Mouse (Mus musculus): Measurements from ENCODE around the gene Olfr1052. TPM values are rescaled to one million over a fixed set of nuclear protein-coding genes. Genes with fewer than 3 reads are reported as not detected.
"Not testable (repeated sequence)": the region's sequence is repeated elsewhere in the genome, so short reads cannot be mapped to it uniquely, and the experiment has no call there.

Olfr1052 gene
- not detected in 2 replicates for polyA plus RNA-seq (2015; fragmentation: Nextera tagmentation; extraction: Ambion mirVana)

DNA sequence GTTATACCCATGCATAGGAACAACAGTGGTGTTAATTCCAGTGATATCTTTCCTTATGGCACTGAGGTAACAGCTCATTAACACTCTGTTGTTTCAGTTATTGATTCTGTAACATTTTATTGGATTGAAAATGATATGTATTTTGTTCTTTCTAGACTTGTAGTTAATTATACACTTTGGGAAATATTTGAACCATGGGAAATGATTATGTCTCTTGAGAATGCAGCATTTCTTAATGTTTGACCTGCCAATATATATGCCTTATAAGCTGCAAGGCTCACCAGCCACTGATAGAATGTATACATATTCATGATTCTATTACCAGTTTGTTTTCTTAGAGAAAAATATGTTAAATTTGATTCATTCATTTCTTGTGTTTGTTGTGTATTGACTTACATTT is at the start of gene Olfr1052:
Olfr1052 (plus strand) TSS at position 301 of the 400 bp plus-strand sequence.
- H3K27me3 ChIP-seq (ENCODE audit: control insufficient read depth, insufficient read depth, low read depth, low read length): no peaks in the 10 kb centered on the region
- no peak within 1 kb of the TSS for H3K4me2 ChIP-seq (ENCODE audit: low read length)
- no peaks in the 10 kb centered on the region for H3K4me1 ChIP-seq (ENCODE audit: control insufficient read depth, insufficient read depth, low read length)
- H3K9ac ChIP-seq (ENCODE audit: low read depth, low read length): no peak within 1 kb of the TSS
- no peak for ATAC-seq
- H3K4me3 ChIP-seq (ENCODE audit: low read depth, low read length): no peak within 1 kb of the TSS
- no peak within 1 kb of the TSS for H3K27ac ChIP-seq (ENCODE audit: low read length)
- no peaks in the 10 kb centered on the region for H3K36me3 ChIP-seq (ENCODE audit: control insufficient read depth, insufficient read depth, low read length)
- H3K9me3 ChIP-seq (replicated peaks; ENCODE audit: control insufficient read depth, low read length, poor library complexity, severe bottlenecking): no peaks in the 10 kb centered on the region

DNA sequence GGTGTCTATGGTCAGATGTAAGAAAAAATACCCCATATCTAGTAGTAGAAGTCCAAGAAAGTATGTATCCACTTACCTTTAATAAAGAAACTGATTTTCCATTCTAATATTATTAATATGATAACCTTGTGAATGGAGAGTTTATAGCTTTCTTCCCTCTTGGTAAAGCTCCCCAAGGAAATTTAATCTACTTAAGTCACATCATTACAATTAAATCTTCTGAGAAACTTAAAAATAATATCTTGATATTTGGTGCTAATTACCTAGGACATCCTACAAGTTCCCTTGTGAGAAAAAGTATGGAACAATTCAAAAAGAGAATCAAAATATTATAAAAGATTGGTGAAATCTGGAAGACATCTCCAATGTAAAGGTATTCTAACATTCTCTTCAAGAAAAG is 34.0 kb upstream of the Olfr1052 start, which contains the start of gene Olfr1049:
Olfr1049 (minus strand) TSS at position 101 of the 400 bp plus-strand sequence.
- not testable (repeated sequence) for H3K27me3 ChIP-seq (ENCODE audit: control insufficient read depth, insufficient read depth, low read depth, low read length); H3K4me2 ChIP-seq (ENCODE audit: low read length); ATAC-seq

DNA sequence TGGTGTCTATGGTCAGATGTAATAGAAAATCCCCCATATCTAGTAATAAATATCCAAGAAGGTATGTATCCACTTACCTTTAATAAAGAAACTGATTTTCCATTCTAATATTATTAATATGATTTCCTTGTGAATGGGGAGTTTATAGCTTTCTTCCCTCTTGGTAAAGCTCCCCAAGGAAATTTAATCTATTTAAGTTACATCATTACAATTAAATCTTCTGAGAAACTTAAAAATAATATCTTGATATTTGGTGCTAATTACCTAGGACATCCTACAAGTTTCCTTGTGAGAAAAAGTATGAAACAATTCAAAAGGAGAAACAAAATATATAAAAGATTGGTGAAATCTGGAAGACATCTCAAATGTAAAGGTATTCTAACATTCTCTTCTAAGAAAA is 13.3 kb upstream of the Olfr1052 start, which contains the start of gene Olfr1051:
Olfr1051 (minus strand) TSS at position 101 of the 400 bp plus-strand sequence.
- not testable (repeated sequence) for H3K9me3 ChIP-seq (replicated peaks; ENCODE audit: control insufficient read depth, low read length, poor library complexity, severe bottlenecking); H3K9ac ChIP-seq (ENCODE audit: low read depth, low read length); H3K4me3 ChIP-seq (ENCODE audit: low read depth, low read length); H3K4me1 ChIP-seq (ENCODE audit: control insufficient read depth, insufficient read depth, low read length); H3K36me3 ChIP-seq (ENCODE audit: control insufficient read depth, insufficient read depth, low read length); ATAC-seq; H3K27ac ChIP-seq (ENCODE audit: low read length); H3K4me2 ChIP-seq (ENCODE audit: low read length); H3K27me3 ChIP-seq (ENCODE audit: control insufficient read depth, insufficient read depth, low read depth, low read length)

More for the DNA sequence above, 34.0 kb upstream of the Olfr1052 start, which contains the start of gene Olfr1049:
- not testable (repeated sequence) for H3K27ac ChIP-seq (ENCODE audit: low read length); H3K9me3 ChIP-seq (replicated peaks; ENCODE audit: control insufficient read depth, low read length, poor library complexity, severe bottlenecking); H3K9ac ChIP-seq (ENCODE audit: low read depth, low read length); H3K36me3 ChIP-seq (ENCODE audit: control insufficient read depth, insufficient read depth, low read length); H3K4me1 ChIP-seq (ENCODE audit: control insufficient read depth, insufficient read depth, low read length); H3K4me3 ChIP-seq (ENCODE audit: low read depth, low read length)

DNA sequence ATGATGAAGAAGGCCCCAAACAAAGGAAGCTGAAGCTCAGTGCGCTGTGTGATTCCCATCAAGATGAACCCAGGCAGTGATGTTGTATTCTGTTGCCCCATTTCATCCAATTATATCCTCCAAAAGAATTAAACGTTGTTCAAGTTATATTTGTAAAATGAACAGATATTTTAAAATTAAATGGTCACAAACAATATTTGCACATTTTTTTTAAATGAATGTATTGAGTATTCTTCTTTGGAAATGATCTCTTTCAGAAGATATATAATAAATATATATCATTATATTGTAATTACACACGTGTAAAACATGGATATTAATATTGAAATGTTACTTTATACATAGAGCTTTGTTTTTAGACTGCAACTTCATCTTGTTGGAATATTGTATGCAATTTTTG is 22.9 kb downstream of the Olfr1052 start, which contains the start of gene Olfr1053:
Olfr1053 (minus strand) TSS at position 101 of the 400 bp plus-strand sequence.
- no peak for ATAC-seq
- no peaks in the 10 kb centered on the region for H3K36me3 ChIP-seq (ENCODE audit: control insufficient read depth, insufficient read depth, low read length)
- no peaks in the 10 kb centered on the region for H3K27me3 ChIP-seq (ENCODE audit: control insufficient read depth, insufficient read depth, low read depth, low read length)
- H3K9ac ChIP-seq (ENCODE audit: low read depth, low read length): no peak within 1 kb of the TSS
- WGBS: 67% methylated on average over 3 of the region's 3 CpGs
- H3K4me1 ChIP-seq (ENCODE audit: control insufficient read depth, insufficient read depth, low read length): no peaks in the 10 kb centered on the region
- no peak within 1 kb of the TSS for H3K4me2 ChIP-seq (ENCODE audit: low read length)
- H3K9me3 ChIP-seq (replicated peaks; ENCODE audit: control insufficient read depth, low read length, poor library complexity, severe bottlenecking): no peaks in the 10 kb centered on the region
- H3K27ac ChIP-seq (ENCODE audit: low read length): no peak within 1 kb of the TSS
- no peak within 1 kb of the TSS for H3K4me3 ChIP-seq (ENCODE audit: low read depth, low read length)

DNA sequence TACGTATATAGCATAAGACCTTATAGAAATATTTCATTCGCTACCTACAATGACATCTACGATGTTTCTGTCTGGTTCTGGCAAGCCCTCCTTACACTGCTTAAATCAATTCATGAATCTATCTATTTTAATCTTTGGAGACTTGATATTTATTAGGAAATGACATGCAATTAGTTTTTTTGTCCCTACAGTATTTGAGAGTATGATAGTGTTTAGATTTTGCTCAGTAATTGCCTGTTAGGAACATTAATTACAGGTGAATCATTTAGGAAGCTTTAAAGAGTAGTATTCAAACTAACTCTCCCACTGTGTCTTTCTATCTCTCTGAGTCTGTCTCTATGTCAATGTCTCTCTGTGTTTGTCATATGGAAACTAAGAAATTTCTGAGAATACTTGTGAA is 43.1 kb downstream of the Olfr1052 start, which contains the start of gene Olfr1054:
Olfr1054 (minus strand) TSS at position 101 of the 400 bp plus-strand sequence.
- Histone ChIP-seq H3K27ac (ENCODE audit: low read length) (no peak within 1 kb of the TSS), H3K36me3 (ENCODE audit: control insufficient read depth, insufficient read depth, low read length) (no peaks in the 10 kb centered on the region), H3K9ac (ENCODE audit: low read depth, low read length) (no peak within 1 kb of the TSS), H3K4me2 (ENCODE audit: low read length) (no peak within 1 kb of the TSS), H3K4me3 (ENCODE audit: low read depth, low read length) (no peak within 1 kb of the TSS), H3K27me3 (ENCODE audit: control insufficient read depth, insufficient read depth, low read depth, low read length) (no peaks in the 10 kb centered on the region), H3K4me1 (ENCODE audit: control insufficient read depth, insufficient read depth, low read length) (no peaks in the 10 kb centered on the region), H3K9me3 (replicated peaks; ENCODE audit: control insufficient read depth, low read length, poor library complexity, severe bottlenecking) (no peaks in the 10 kb centered on the region)
- no peak for ATAC-seq
- 88% methylated on average over 3 of the region's 3 CpGs for WGBS

Other genes with a start within 250 kb of the Olfr1052 start
- gene Olfr1034, start 246.6 kb upstream of the Olfr1052 start, polyA plus RNA-seq (2015; fragmentation: Nextera tagmentation; extraction: Ambion mirVana): not detected in 2 replicates
- gene Olfr1036, start 218.5 kb upstream of the Olfr1052 start, polyA plus RNA-seq (2015; fragmentation: Nextera tagmentation; extraction: Ambion mirVana): not detected in 2 replicates
- gene Olfr1037, start 205.1 kb upstream of the Olfr1052 start, polyA plus RNA-seq (2015; fragmentation: Nextera tagmentation; extraction: Ambion mirVana): not detected in 2 replicates
- not detected in 2 replicates for gene Olfr1039, start 156.5 kb upstream of the Olfr1052 start, polyA plus RNA-seq (2015; fragmentation: Nextera tagmentation; extraction: Ambion mirVana)
- not detected in 2 replicates for gene Olfr1040, start 145.7 kb upstream of the Olfr1052 start, polyA plus RNA-seq (2015; fragmentation: Nextera tagmentation; extraction: Ambion mirVana)
- not detected in 2 replicates for gene Olfr1042, start 130.6 kb upstream of the Olfr1052 start, polyA plus RNA-seq (2015; fragmentation: Nextera tagmentation; extraction: Ambion mirVana)
- gene Olfr1043, start 124.9 kb upstream of the Olfr1052 start, polyA plus RNA-seq (2015; fragmentation: Nextera tagmentation; extraction: Ambion mirVana): not detected in 2 replicates
- gene Olfr1044, start 114.6 kb upstream of the Olfr1052 start, polyA plus RNA-seq (2015; fragmentation: Nextera tagmentation; extraction: Ambion mirVana): not detected in 2 replicates
- gene Olfr52, start 106.8 kb upstream of the Olfr1052 start, polyA plus RNA-seq (2015; fragmentation: Nextera tagmentation; extraction: Ambion mirVana): not detected in 2 replicates
- gene Olfr1045, start 89.4 kb upstream of the Olfr1052 start, polyA plus RNA-seq (2015; fragmentation: Nextera tagmentation; extraction: Ambion mirVana): not detected in 2 replicates
- gene Olfr1046, start 73.1 kb upstream of the Olfr1052 start, polyA plus RNA-seq (2015; fragmentation: Nextera tagmentation; extraction: Ambion mirVana): not detected in 2 replicates
- not detected in 2 replicates for gene Olfr1047, start 61.1 kb upstream of the Olfr1052 start, polyA plus RNA-seq (2015; fragmentation: Nextera tagmentation; extraction: Ambion mirVana)
- not detected in 2 replicates for gene Olfr1048, start 52.2 kb upstream of the Olfr1052 start, polyA plus RNA-seq (2015; fragmentation: Nextera tagmentation; extraction: Ambion mirVana)
- not detected in 2 replicates for gene Olfr1049, start 34.1 kb upstream of the Olfr1052 start, polyA plus RNA-seq (2015; fragmentation: Nextera tagmentation; extraction: Ambion mirVana)
- not detected in 2 replicates for gene Olfr1051, start 13.4 kb upstream of the Olfr1052 start, polyA plus RNA-seq (2015; fragmentation: Nextera tagmentation; extraction: Ambion mirVana)
- gene Olfr1053, start 22.8 kb downstream of the Olfr1052 start, polyA plus RNA-seq (2015; fragmentation: Nextera tagmentation; extraction: Ambion mirVana): not detected in 2 replicates
- not detected in 2 replicates for gene Olfr1054, start 43.0 kb downstream of the Olfr1052 start, polyA plus RNA-seq (2015; fragmentation: Nextera tagmentation; extraction: Ambion mirVana)
- gene Olfr1055, start 57.8 kb downstream of the Olfr1052 start, polyA plus RNA-seq (2015; fragmentation: Nextera tagmentation; extraction: Ambion mirVana): not detected in 2 replicates
- gene Olfr1056, start 70.0 kb downstream of the Olfr1052 start, polyA plus RNA-seq (2015; fragmentation: Nextera tagmentation; extraction: Ambion mirVana): not detected in 2 replicates
- not detected in 2 replicates for gene Olfr1057, start 85.9 kb downstream of the Olfr1052 start, polyA plus RNA-seq (2015; fragmentation: Nextera tagmentation; extraction: Ambion mirVana)
- not detected in 2 replicates for gene Olfr1058, start 96.1 kb downstream of the Olfr1052 start, polyA plus RNA-seq (2015; fragmentation: Nextera tagmentation; extraction: Ambion mirVana)
- gene Olfr1061, start 121.6 kb downstream of the Olfr1052 start, polyA plus RNA-seq (2015; fragmentation: Nextera tagmentation; extraction: Ambion mirVana): not detected in 2 replicates
- not detected in 2 replicates for gene Olfr1062, start 134.3 kb downstream of the Olfr1052 start, polyA plus RNA-seq (2015; fragmentation: Nextera tagmentation; extraction: Ambion mirVana)
- gene Olfr1065, start 158.1 kb downstream of the Olfr1052 start, polyA plus RNA-seq (2015; fragmentation: Nextera tagmentation; extraction: Ambion mirVana): not detected in 2 replicates
- not detected in 2 replicates for gene Olfr1066, start 163.8 kb downstream of the Olfr1052 start, polyA plus RNA-seq (2015; fragmentation: Nextera tagmentation; extraction: Ambion mirVana)
- not detected in 2 replicates for gene Olfr228, start 194.9 kb downstream of the Olfr1052 start, polyA plus RNA-seq (2015; fragmentation: Nextera tagmentation; extraction: Ambion mirVana)
- not detected in 2 replicates for gene Olfr1076, start 216.0 kb downstream of the Olfr1052 start, polyA plus RNA-seq (2015; fragmentation: Nextera tagmentation; extraction: Ambion mirVana)

Measured in midbrain, embryonic 16.5 days (tissue).